Mouse (Mus musculus) kidney, postnatal 10 days (tissue): ENCODE measurements around the gene Prlhr.
A peak's percentile ranks its signal among the peaks of the same experiment; 100 is the strongest.

Source experiments
- DNase-seq: peaks from one replicate; pipeline ENCODE4 v3.0.0; 2021; ENCODE audit warnings: mixed read lengths

Gene Prlhr

GRCm38 (mm10) chr19:60417611-60418010 lies 50.5 kb downstream of the Prlhr start:
- peak; percentile 45 for DNase-seq
